Mouse (Mus musculus) left cerebral cortex, adult 9 months (tissue): ENCODE measurements at regions not wholly inside any gene's neighbourhood (a gene's known extent, or its start where the extent isn't known, plus 50 kb on each side); places are given as distances from the start of the nearest gene placed in this dataset.
"Not testable (repeated sequence)": the region's sequence is repeated elsewhere in the genome, so short reads cannot be mapped to it uniquely, and the experiment has no call there.

ENCODE experiments used
- DNase-seq, 2 experiments: peaks; one replicate each; pipeline ENCODE4 v3.0.0; 2022; ENCODE audit warnings: low spot score in 2 of 2

GRCm38 (mm10) chr6:133724627-133725026 is 128.9 kb downstream of the Kap start:
- not testable (repeated sequence) for DNase-seq

GRCm38 (mm10) chr6:133706712-133707111 is 146.8 kb downstream of the Kap start:
- DNase-seq = peak in 1 of 2 experiments; percentile 15

DNA sequence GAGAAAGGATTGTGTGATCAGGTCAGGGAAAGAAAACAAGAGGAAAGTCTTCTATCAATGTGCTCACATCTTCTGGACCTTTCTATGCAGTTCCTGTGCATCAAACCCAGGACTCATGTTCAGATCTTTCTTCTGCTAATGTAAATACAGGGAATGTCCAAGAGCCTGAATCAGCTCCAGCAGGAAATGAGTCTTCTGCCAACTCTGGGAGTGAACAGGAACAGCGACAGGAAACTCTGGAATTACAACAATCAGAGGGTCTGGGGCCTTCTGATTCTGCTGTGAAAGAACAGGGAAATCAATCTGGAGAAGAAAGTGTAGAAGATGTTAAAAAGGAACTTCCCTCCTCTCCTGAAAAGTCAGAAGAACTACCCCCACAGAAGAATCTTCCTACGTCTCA is 151.9 kb downstream of the Kap start:
- no peak for DNase-seq
